Mouse (Mus musculus) olfactory bulb, adult 2 months (tissue): Measurements from ENCODE around the gene Ttyh2.

Experiments
- CTCF ChIP-seq: fragments of 200-500 bp; IDR thresholded peaks from 2 replicates; pipeline ENCODE4 v1.5.1; 2012; ENCODE audit warnings: low read depth, mild to moderate bottlenecking, low read length, moderate library complexity; ENCODE audit not compliant: insufficient read depth
- POLR2A ChIP-seq: fragments of 200-500 bp; IDR thresholded peaks from 2 replicates; pipeline ENCODE4 v1.6.1; 2012; ENCODE audit warnings: mild to moderate bottlenecking, low read depth, low read length, moderate library complexity; ENCODE audit not compliant: insufficient read depth

DNA sequence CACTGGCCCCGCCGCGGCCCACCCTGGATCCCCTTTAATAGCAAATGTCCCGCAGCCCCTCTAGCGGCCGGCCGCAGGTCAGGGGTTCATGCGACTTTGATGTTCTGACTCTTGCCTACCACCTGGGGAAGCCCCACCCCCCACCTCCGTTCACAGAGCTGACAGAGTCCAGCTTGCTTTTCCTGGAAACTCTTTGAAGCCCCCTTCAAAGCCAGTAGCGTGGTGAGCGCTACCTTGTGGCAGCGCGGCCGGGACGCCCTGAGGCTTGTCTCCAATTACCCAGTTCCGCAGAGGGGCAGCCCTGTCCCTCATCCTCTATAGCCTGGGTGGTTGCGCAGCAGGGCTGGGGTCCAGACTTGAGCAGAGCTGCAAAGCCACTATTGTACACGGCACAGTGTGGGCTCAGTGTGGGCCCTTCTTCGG is 35.5 kb upstream of the Ttyh2 start:
- no peak for TF ChIP-seq POLR2A
- TF ChIP-seq CTCF = no peak
